Mouse (Mus musculus) kidney, postnatal 14 days (tissue): ENCODE measurements around the gene Vmn2r117.
"Not testable (repeated sequence)": the region's sequence is repeated elsewhere in the genome, so short reads cannot be mapped to it uniquely, and the experiment has no call there.

Experiments
- DNase-seq: peaks from one replicate; pipeline ENCODE4 v3.0.0; 2022; ENCODE audit warnings: mixed read lengths

The Vmn2r117 gene

DNA sequence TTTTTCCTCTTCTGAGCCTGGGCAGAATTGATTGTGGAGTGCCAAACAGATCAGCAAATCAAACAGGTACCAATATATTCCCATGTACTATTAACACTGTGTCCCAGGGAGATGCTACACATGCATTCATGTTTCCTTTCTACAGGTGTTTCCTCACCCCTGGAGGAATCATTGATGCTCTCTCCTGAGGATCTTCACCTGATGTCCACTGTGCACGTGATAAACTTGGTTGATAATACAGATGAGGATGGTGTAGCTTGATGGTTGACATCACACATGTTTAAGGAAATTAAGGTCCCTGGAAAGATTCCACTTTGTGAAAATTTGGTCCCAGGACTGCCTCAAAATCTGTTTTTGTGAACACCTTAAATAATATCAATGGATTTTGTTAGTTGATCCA, at the start of gene Vmn2r117:
Gene Vmn2r117, minus strand, starts transcription at position 101 of the 400 bp plus-strand sequence.
- DNase-seq: not testable (repeated sequence)

DNA sequence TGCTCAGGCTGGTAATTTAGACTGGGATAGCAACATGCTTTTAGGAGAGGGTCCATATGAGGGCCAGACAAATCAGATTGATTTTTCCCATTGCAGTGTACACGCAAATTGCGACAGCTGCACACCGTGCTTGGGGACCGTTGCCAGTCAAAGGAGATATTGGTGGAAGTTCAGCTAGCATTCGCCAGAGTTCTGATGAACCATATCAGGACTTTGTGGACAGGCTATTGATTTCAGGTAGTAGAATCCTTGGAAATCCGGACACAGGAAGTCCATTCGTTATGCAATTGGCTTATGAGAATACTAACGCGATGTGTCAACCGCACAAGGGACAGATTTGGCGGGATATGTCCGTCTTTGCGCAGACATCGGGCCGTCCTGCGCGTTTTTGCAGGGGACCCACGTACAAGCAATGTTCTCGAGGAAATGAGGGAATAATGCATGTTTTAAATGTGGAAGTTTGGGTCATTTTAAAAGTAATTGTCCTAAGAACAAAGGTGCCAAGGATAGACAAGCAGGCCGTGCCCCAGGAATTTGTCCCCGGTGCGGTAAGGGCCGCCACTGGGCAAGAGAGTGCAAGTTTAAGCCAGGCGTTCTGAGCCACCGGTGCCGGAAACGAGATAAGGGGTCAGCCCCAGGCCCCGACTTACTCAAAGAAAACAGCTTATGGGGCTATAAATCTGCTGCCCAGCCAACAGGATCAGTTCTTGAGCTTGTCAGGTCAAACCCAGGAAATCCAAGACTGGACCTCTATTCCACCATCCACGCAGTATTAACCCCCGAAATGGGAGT, 43.6 kb upstream of the Vmn2r117 start:
- DNase-seq: not testable (repeated sequence)

DNA sequence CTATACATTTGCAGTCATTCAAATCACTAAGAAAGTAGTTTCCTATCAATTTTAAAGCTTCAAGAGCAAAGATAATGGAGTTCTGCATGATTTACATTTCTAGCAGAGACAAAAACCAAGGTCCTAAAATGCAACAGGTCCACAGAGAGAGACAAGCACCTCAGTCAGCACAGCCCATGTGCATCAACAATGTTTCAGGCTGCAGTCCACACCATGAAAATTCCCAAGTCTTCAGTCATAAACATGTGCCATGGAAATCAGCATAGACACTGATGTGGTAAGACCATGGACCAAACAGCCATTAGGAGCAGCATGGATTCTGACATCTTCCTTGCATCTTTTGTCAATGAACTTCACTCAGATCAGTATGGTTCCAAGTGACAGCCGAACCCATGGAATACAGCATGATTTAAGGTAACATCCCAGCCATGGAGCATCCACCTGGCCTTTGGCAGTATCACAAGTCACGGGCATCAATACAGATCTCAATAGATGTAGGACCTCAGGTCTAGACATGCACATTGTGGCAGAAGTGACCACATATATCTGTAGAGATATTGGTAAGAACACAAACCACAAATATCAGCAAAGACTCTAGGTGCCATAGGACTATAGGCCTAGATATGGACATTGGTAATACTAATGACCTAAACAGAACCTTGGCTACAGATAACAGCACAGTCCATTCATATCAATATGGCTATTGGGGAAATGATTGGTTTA, 39.4 kb upstream of the Vmn2r117 start:
- DNase-seq: no peak

DNA sequence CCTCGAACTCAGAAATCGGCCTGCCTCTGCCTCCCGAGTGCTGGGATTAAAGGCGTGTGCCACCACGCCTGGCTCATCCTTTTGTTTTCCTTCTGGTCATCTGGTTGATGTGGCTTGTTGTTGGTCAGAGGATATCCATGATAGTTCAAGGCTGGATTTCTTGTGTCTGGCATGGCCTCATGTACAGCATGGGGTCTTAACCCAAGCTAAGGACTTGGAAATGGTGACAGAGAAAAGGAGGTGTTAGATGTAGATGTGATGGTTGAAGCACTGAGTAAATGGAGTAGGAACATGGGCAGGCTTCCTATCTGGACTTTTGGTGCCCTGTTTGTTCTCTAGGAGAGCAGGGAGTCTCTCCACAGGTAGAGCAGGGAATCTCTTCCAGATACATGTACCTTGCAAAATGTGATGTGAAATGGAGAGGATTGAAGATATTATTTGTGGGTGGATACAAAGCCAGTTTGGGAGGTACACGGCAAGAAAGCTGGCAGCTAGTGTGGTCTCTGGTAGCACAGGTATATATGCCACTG, 46.3 kb downstream of the Vmn2r117 start:
- DNase-seq: no peak
